Mouse (Mus musculus) right cerebral cortex, postnatal 36 days (tissue): Measurements from ENCODE around the gene Peli3.
A peak's percentile ranks its signal among the peaks of the same experiment; 100 is the strongest.
"Not testable (repeated sequence)": the region's sequence is repeated elsewhere in the genome, so short reads cannot be mapped to it uniquely, and the experiment has no call there.

Experiments
- DNase-seq, 2 experiments: peaks; one replicate each; pipeline ENCODE4 v3.0.0; 2022; ENCODE audit warnings: low spot score in 2 of 2, mixed read lengths in 1 of 2

The Peli3 gene

GRCm38 (mm10) chr19:4942551-4943252, at the start of gene Peli3:
Gene Peli3, minus strand, starts transcription at chr19:4943127.
- peak; percentile 63 to 72 for DNase-seq

- no peak for DNase-seq
Observed at GRCm38 (mm10) chr19:4992371-4992770, 49.4 kb upstream of the Peli3 start.

- DNase-seq, result peak in 1 of 2 experiments; percentile 47
Observed at GRCm38 (mm10) chr19:4990716-4991115, 47.8 kb upstream of the Peli3 start.

- DNase-seq, result no peak
Observed at GRCm38 (mm10) chr19:4990256-4990625, 47.3 kb upstream of the Peli3 start, which contains the start of gene Npas4. Gene Npas4, minus strand, starts transcription at chr19:4990316.

- peak; percentile 80 to 81 for DNase-seq
Observed at GRCm38 (mm10) chr19:4989434-4990255, 46.7 kb upstream of the Peli3 start.

- no peak for DNase-seq
Observed at GRCm38 (mm10) chr19:4989013-4989412, 46.1 kb upstream of the Peli3 start.

- DNase-seq, result no peak
Observed at GRCm38 (mm10) chr19:4981767-4982166, 38.8 kb upstream of the Peli3 start.

- no peak for DNase-seq
Observed at GRCm38 (mm10) chr19:4968236-4968635, 25.3 kb upstream of the Peli3 start.

GRCm38 (mm10) chr19:4961928-4962601, 19.1 kb upstream of the Peli3 start, which contains the start of gene Mrpl11:
Gene Mrpl11, plus strand, starts transcription at chr19:4962147.
- peak; percentile 92 to 93 for DNase-seq

- not testable (repeated sequence) for DNase-seq
Observed at GRCm38 (mm10) chr19:4948641-4949040, 5.7 kb upstream of the Peli3 start.

- no peak for DNase-seq
Observed at GRCm38 (mm10) chr19:4945540-4945939, 2.6 kb upstream of the Peli3 start.

- DNase-seq, result no peak
Observed at GRCm38 (mm10) chr19:4943253-4943588, 294 bp upstream of the Peli3 start.

GRCm38 (mm10) chr19:4937444-4938310, 5.2 kb downstream of the Peli3 start:
- no peak for DNase-seq

GRCm38 (mm10) chr19:4936896-4937295, 6.0 kb downstream of the Peli3 start:
- no peak for DNase-seq

- DNase-seq, result no peak
Observed at GRCm38 (mm10) chr19:4928781-4929180, 14.1 kb downstream of the Peli3 start.

GRCm38 (mm10) chr19:4927904-4928531, 14.9 kb downstream of the Peli3 start, which contains the start of gene Dpp3:
Gene Dpp3, minus strand, starts transcription at chr19:4928287.
- DNase-seq, result peak; percentile 95 to 97

GRCm38 (mm10) chr19:4925121-4925860, 17.6 kb downstream of the Peli3 start:
- DNase-seq, result no peak

GRCm38 (mm10) chr19:4919652-4920051, 23.3 kb downstream of the Peli3 start:
- no peak for DNase-seq

- DNase-seq, result no peak
Observed at GRCm38 (mm10) chr19:4916827-4917226, 26.1 kb downstream of the Peli3 start.
